Mouse (Mus musculus): ENCODE measurements around the gene Wipi2. TPM values are rescaled to one million over a fixed set of nuclear protein-coding genes. Genes with fewer than 3 reads are reported as not detected.
A peak's percentile ranks its signal among the peaks of the same experiment; 100 is the strongest.

The Wipi2 gene
- polyA plus RNA-seq, 1 experiment = 32.1 TPM

DNA sequence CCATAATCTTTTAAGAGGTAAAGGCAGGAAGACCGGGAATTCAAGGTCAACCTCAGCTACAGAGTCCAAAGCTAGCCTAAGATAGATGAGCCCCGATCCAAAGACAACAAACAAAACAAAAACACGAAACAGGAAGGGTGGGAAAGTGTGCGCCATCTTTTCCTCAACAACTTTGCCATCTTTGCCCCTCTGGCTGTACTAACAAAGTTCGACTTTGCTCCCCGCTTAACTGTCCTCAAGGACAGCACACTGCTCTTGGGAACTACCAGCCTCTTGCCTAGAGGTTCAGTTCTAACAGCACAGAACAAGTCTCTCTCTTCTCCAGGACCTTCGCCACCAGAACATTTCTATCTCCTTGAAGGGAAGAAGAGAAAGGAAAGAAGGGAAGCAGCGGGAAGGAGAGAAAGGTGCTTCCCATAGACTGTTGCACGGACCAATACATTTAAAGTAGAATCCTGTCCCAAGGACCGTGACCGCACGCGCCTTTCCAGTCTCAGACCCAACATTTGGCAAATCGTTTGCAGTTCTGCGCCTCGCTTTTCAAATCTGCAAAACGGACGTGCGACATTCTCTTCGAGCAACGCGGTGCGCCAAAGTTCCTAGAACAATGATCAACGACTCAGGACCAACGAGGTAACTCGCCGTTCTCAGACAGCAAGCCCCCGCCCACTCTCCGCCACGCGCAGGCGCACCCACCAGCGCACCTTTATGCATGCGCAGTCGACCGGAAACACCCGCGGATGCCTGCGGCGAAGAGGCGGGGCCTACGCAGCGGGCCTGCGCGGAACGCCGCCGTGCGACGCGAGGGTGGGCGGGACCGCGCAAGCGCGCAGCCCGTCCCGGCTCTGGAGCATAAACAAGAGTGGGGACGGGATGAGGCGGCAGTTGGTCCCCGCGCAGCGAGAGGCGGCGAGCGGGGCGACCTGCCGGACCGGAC, 1.5 kb downstream of the Wipi2 start:
- Histone ChIP-seq H3K36me3 (ENCODE audit: control insufficient read depth, insufficient read depth, low read length) (peaks cover 7% of the 10 kb centered on the region), H3K4me1 (ENCODE audit: control insufficient read depth, insufficient read depth, insufficient read length) (peaks cover 5% of the 10 kb centered on the region; the same call in 1 of the 2 replicates), H3K27me3 (ENCODE audit: control insufficient read depth, insufficient read depth, low read length) (peaks cover 2% of the 10 kb centered on the region; the same call in 1 of the 2 replicates), H3K27ac (ENCODE audit: insufficient read depth, low read length) (peak overlapping the region; percentile 71), H3K4me3 (ENCODE audit: extremely low read depth, insufficient read depth, insufficient read length) (peak overlapping the region; percentile 79)
- DNase-seq (ENCODE audit: low read depth in 1 of 2, low spot score in 2 of 2) = peak; percentile 91 to 98
- 1% methylated on average over 69 of the region's 69 CpGs for WGBS
- TF ChIP-seq POLR2A (IDR thresholded peaks at IDR 0.05; ENCODE audit: low read depth, low read length) = peak; percentile 79
- TF ChIP-seq CTCF (IDR thresholded peaks at IDR 0.05; ENCODE audit: extremely low read depth, insufficient read depth, insufficient read length, insufficient replicate concordance) = no peak

DNA sequence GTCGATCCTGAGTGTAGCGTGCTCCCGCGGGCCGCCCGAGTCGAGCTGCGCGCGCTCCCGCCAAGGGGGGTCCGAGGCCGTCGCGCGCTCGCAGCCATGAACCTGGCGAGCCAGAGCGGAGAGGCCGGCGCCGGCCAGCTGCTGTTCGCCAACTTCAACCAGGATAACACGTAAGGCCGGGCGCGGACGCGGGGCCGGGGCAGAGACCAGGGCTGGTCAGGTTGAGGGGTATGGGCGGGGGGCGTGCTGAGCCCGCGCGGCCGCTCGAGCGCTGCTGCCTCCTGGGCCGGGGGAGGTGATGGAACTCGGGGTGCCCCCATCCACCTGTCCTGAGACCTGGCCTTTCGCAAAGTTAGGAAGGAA, 2.1 kb downstream of the Wipi2 start:
- peak overlapping the region; percentile 71 for H3K27ac ChIP-seq (ENCODE audit: insufficient read depth, low read length)
- H3K36me3 ChIP-seq (ENCODE audit: control insufficient read depth, insufficient read depth, low read length) = peaks cover 9% of the 10 kb centered on the region
- H3K4me1 ChIP-seq (ENCODE audit: control insufficient read depth, insufficient read depth, insufficient read length) = peaks cover 5% of the 10 kb centered on the region; the same call in 1 of the 2 replicates
- WGBS = 1% methylated on average over 40 of the region's 41 CpGs
- peak overlapping the region; percentile 79 for H3K4me3 ChIP-seq (ENCODE audit: extremely low read depth, insufficient read depth, insufficient read length)
- no peak for TF ChIP-seq POLR2A (IDR thresholded peaks at IDR 0.05; ENCODE audit: low read depth, low read length)
- no peak for TF ChIP-seq CTCF (IDR thresholded peaks at IDR 0.05; ENCODE audit: extremely low read depth, insufficient read depth, insufficient read length, insufficient replicate concordance)
- DNase-seq (ENCODE audit: low read depth in 1 of 2, low spot score in 2 of 2) = no peak
- H3K27me3 ChIP-seq (ENCODE audit: control insufficient read depth, insufficient read depth, low read length) = peaks cover 2% of the 10 kb centered on the region; the same call in 1 of the 2 replicates

DNA sequence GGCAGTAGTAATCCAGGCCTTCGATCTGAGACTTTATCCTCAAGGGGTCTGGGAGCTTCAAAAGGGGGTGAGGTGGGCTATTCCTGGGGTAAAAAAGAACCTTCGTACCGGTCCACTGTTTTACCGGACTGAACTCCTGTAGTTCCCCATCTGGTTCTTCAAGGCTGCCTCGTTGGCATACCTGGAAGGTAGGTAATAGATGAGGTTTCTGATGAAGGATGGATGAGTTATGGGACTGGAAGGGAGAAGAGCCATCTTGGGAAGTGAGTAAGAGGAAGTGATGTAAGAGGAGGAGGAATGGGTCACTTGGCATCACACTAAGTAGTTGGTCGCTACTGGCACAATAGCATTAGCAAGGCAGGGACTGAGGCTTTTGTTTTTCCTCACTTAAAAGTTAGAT, 2.7 kb downstream of the Wipi2 start:
- no peak for DNase-seq (ENCODE audit: low read depth in 1 of 2, low spot score in 2 of 2)
- TF ChIP-seq CTCF (IDR thresholded peaks at IDR 0.05; ENCODE audit: extremely low read depth, insufficient read depth, insufficient read length, insufficient replicate concordance) = no peak
- Histone ChIP-seq H3K4me1 (ENCODE audit: control insufficient read depth, insufficient read depth, insufficient read length) (peaks cover 5% of the 10 kb centered on the region; the same call in 1 of the 2 replicates), H3K27me3 (ENCODE audit: control insufficient read depth, insufficient read depth, low read length) (peaks cover 2% of the 10 kb centered on the region; the same call in 1 of the 2 replicates), H3K4me3 (ENCODE audit: extremely low read depth, insufficient read depth, insufficient read length) (peak overlapping the region; percentile 79), H3K27ac (ENCODE audit: insufficient read depth, low read length) (no peak overlapping the region), H3K36me3 (ENCODE audit: control insufficient read depth, insufficient read depth, low read length) (peaks cover 9% of the 10 kb centered on the region)
- WGBS = 2% methylated on average over 6 of the region's 6 CpGs

DNA sequence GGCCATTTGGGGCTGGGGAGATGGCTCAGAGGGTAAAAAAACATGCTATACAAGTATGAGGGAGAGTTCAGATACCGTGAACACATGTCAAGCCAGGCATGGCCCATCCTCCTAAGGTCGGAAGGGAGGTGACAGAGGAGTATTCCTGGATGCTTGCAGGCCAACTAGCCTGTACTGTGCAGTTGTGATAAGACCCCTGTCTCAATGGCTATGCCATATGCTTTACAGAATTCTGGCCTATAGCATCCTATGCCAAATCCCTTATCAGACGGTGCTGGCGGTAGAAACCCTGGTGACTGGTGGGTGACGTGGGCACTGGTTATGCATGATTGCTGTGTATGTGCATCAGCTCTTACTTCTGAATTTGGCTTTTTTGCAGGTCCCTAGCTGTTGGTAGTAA, 10.3 kb downstream of the Wipi2 start:
- no peak overlapping the region for H3K4me3 ChIP-seq (ENCODE audit: extremely low read depth, insufficient read depth, insufficient read length)
- H3K27ac ChIP-seq (ENCODE audit: insufficient read depth, low read length) = no peak overlapping the region
- DNase-seq (ENCODE audit: low read depth in 1 of 2, low spot score in 2 of 2) = no peak
- H3K27me3 ChIP-seq (ENCODE audit: control insufficient read depth, insufficient read depth, low read length) = no peaks in the 10 kb centered on the region
- 86% methylated on average over 5 of the region's 5 CpGs for WGBS
- TF ChIP-seq CTCF (IDR thresholded peaks at IDR 0.05; ENCODE audit: extremely low read depth, insufficient read depth, insufficient read length, insufficient replicate concordance) (no peak), POLR2A (IDR thresholded peaks at IDR 0.05; ENCODE audit: low read depth, low read length) (no peak)
- peaks cover 13% of the 10 kb centered on the region; the same call in 1 of the 2 replicates for H3K4me1 ChIP-seq (ENCODE audit: control insufficient read depth, insufficient read depth, insufficient read length)
- H3K36me3 ChIP-seq (ENCODE audit: control insufficient read depth, insufficient read depth, low read length) = peaks cover 21% of the 10 kb centered on the region

DNA sequence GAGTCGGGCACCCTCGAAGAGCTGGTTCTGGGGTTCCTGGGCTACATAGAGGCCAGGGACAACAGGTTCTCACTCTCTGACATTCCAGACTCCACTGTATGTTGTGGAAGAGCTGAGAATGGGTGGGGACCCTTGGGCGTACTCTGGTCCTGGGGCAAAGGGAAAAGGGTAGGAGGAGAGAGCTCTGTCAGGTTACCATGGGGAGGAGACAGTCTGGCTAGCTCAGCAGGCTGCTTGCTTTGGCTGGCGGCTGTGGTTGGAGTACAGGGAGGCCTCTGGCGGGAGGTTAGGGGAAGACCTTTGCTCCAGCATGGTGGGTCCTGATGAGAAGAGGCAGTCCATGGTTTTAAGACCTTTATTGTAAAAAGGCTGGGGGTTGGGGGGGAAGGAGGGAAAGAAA, 12.6 kb downstream of the Wipi2 start:
- TF ChIP-seq CTCF (IDR thresholded peaks at IDR 0.05; ENCODE audit: extremely low read depth, insufficient read depth, insufficient read length, insufficient replicate concordance) (no peak), POLR2A (IDR thresholded peaks at IDR 0.05; ENCODE audit: low read depth, low read length) (no peak)
- Histone ChIP-seq H3K4me3 (ENCODE audit: extremely low read depth, insufficient read depth, insufficient read length) (no peak overlapping the region), H3K4me1 (ENCODE audit: control insufficient read depth, insufficient read depth, insufficient read length) (peaks cover 13% of the 10 kb centered on the region; the same call in 1 of the 2 replicates), H3K27ac (ENCODE audit: insufficient read depth, low read length) (peak overlapping the region; percentile 4), H3K27me3 (ENCODE audit: control insufficient read depth, insufficient read depth, low read length) (no peaks in the 10 kb centered on the region), H3K36me3 (ENCODE audit: control insufficient read depth, insufficient read depth, low read length) (peaks cover 12% of the 10 kb centered on the region)
- WGBS = 90% methylated on average over 5 of the region's 5 CpGs
- no peak for DNase-seq (ENCODE audit: low read depth in 1 of 2, low spot score in 2 of 2)

DNA sequence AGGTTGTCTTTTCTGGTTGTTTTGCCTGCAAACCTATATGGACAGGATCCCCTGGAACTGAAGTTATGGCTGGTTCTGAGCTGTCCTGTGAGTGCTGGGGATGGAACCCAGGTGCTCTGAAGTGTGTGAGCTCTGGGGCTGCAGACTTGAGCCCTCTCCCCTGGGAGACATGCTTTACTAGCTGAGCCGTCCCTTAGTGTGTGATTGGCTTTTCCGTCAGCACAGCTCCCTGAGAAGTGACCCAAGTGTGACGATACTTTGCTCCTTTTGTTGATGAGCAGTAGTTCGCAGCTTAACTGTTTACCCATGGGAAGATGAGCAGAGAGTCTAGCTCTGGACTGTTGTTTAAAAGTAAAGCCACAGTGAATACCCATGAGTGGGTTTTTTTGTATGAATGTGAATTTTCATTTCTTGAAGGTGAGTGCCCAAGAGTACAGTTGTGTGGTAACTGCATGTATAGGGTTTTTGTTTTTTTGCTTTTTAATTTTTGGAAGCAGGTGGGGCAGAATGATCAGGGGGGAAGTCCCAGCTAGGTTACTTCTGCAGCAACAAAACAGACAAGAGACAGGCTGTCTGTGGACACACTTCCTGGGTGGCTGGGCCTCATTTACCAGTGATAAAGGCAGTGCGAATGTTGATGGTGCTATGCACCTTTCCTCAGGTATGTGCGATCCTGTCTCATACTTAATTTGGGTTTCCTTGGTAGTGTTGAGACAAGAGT, 14.0 kb downstream of the Wipi2 start:
- no peak for TF ChIP-seq CTCF (IDR thresholded peaks at IDR 0.05; ENCODE audit: extremely low read depth, insufficient read depth, insufficient read length, insufficient replicate concordance)
- TF ChIP-seq POLR2A (IDR thresholded peaks at IDR 0.05; ENCODE audit: low read depth, low read length) = no peak
- H3K27ac ChIP-seq (ENCODE audit: insufficient read depth, low read length) = peak overlapping the region; percentile 80

More for the DNA sequence above, 14.0 kb downstream of the Wipi2 start:
- Histone ChIP-seq H3K27me3 (ENCODE audit: control insufficient read depth, insufficient read depth, low read length) (no peaks in the 10 kb centered on the region), H3K4me1 (ENCODE audit: control insufficient read depth, insufficient read depth, insufficient read length) (peaks cover 13% of the 10 kb centered on the region; the same call in 1 of the 2 replicates), H3K4me3 (ENCODE audit: extremely low read depth, insufficient read depth, insufficient read length) (no peak overlapping the region; the same call in 1 of the 2 replicates), H3K36me3 (ENCODE audit: control insufficient read depth, insufficient read depth, low read length) (peaks cover 12% of the 10 kb centered on the region)
- WGBS = 59% methylated on average over 6 of the region's 6 CpGs
- DNase-seq (ENCODE audit: low read depth in 1 of 2, low spot score in 2 of 2) = peak in 1 of 2 experiments; percentile 18
